Mouse (Mus musculus): Measurements from ENCODE around the gene Pank2.

DNA sequence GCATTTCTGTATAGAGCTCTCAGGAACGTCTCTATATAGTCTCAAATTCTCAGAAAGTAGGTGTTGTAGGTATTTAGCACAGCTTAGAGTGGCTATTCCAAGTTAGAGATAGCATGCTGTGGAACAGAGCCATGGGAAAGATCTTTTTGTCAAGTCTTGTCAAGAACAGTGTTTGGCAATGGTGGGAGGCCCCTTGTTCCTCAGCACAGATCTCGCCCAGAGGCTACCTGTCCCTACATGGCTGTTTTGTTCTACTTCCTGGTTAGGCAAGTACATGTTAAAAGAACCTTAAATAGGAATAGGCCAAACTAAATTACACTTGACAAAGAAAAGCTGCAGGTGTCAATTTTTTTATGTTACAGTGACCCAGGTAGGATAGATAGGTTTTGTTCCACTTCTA, 38.2 kb downstream of the Pank2 start:
- no peak for TF ChIP-seq CTCF (IDR thresholded peaks at IDR 0.05; ENCODE audit: low read depth)
- TF ChIP-seq EP300 (optimal IDR thresholded peaks at IDR 0.05), result no peak

Measured in stomach, postnatal 0 days (tissue).